Comparison of ENCODE assay signal across 9 mouse cellular contexts in genomic region chr3:152145186-152145585, GRCm38 (mm10). TPM values are rescaled to one million over a fixed set of nuclear protein-coding genes. Genes with fewer than 3 reads are reported as not detected.
DNase-seq lines count a peak whose midpoint lies in the region; ATAC-seq and TF ChIP-seq lines count a peak whose summit lies in the region.
"Had no signal": no experiment of that assay in that cellular context is flagged by ENCODE, and none has a peak within 500 bp of the region (broad histone marks: within the 10 kb centered on the region; RNA-seq: fewer than 3 reads in every experiment).

No protein-coding gene starts in this region.

- no peak overlapping the region for H3K4me3 ChIP-seq in forebrain, embryonic 13.5 days
- H3K4me3 ChIP-seq in forebrain, embryonic 10.5 days: no peak overlapping the region
- no peak overlapping the region for H3K4me3 ChIP-seq in heart, postnatal 0 days (ENCODE audit: low read depth, low read length)
- no peak overlapping the region for H3K4me3 ChIP-seq in liver, postnatal 0 days (ENCODE audit: low read depth, low read length)
- H3K4me3 ChIP-seq: neural tube, embryonic 12.5 days had no signal

- ATAC-seq in forebrain, embryonic 13.5 days: peak; percentile 55; the same call in 1 of the 2 replicates
- peak; percentile 96 for ATAC-seq in heart, postnatal 0 days (ENCODE audit: insufficient read depth, low read depth)
- ATAC-seq in liver, postnatal 0 days: 0 out of 2 replicates have a peak, but pooled peaks have one; percentile 12

- H3K4me2 ChIP-seq in forebrain, embryonic 13.5 days: no peak overlapping the region
- no peak overlapping the region for H3K4me2 ChIP-seq in heart, postnatal 0 days (ENCODE audit: low read depth, low read length)
- no peak overlapping the region for H3K4me2 ChIP-seq in liver, postnatal 0 days (ENCODE audit: low read depth, low read length)
- H3K4me2 ChIP-seq: neural tube, embryonic 12.5 days had no signal

- no peaks in the 10 kb centered on the region for H3K27me3 ChIP-seq in forebrain, embryonic 13.5 days
- H3K27me3 ChIP-seq in forebrain, embryonic 10.5 days (ENCODE audit: poor library complexity, severe bottlenecking): no peaks in the 10 kb centered on the region
- no peaks in the 10 kb centered on the region for H3K27me3 ChIP-seq in heart, postnatal 0 days (ENCODE audit: control insufficient read depth, insufficient read depth, low read length)
- H3K27me3 ChIP-seq in liver, postnatal 0 days (ENCODE audit: insufficient read depth, low read length): no peaks in the 10 kb centered on the region
- H3K27me3 ChIP-seq: neural tube, embryonic 12.5 days had no signal

- no peak for TF ChIP-seq CTCF in heart, postnatal 0 days (IDR thresholded peaks at IDR 0.05; ENCODE audit: low read depth)
- TF ChIP-seq CTCF in liver, postnatal 0 days (IDR thresholded peaks at IDR 0.05; ENCODE audit: low read depth): no peak

- no peaks in the 10 kb centered on the region for H3K9me3 ChIP-seq in forebrain, embryonic 13.5 days (replicated peaks)
- H3K9me3 ChIP-seq in forebrain, embryonic 10.5 days: no peaks in the 10 kb centered on the region
- H3K9me3 ChIP-seq in heart, postnatal 0 days (replicated peaks; ENCODE audit: control insufficient read depth, low read length): no peaks in the 10 kb centered on the region
- H3K9me3 ChIP-seq in liver, postnatal 0 days (ENCODE audit: low read length): no peaks in the 10 kb centered on the region
- H3K9me3 ChIP-seq: neural tube, embryonic 12.5 days had no signal

- H3K9ac ChIP-seq in forebrain, embryonic 13.5 days: no peak overlapping the region
- no peak overlapping the region for H3K9ac ChIP-seq in heart, postnatal 0 days (replicated peaks; ENCODE audit: low read depth, low read length)
- no peak overlapping the region for H3K9ac ChIP-seq in liver, postnatal 0 days (replicated peaks)
- H3K9ac ChIP-seq: neural tube, embryonic 12.5 days had no signal

- H3K36me3 ChIP-seq in forebrain, embryonic 13.5 days (ENCODE audit: poor library complexity, severe bottlenecking): no peaks in the 10 kb centered on the region
- H3K36me3 ChIP-seq in forebrain, embryonic 10.5 days (replicated peaks): no peaks in the 10 kb centered on the region
- no peaks in the 10 kb centered on the region for H3K36me3 ChIP-seq in heart, postnatal 0 days (replicated peaks; ENCODE audit: control insufficient read depth, insufficient read depth, low read length)
- no peaks in the 10 kb centered on the region for H3K36me3 ChIP-seq in liver, postnatal 0 days (replicated peaks; ENCODE audit: insufficient read depth, low read length)
- H3K36me3 ChIP-seq: neural tube, embryonic 12.5 days had no signal

- WGBS in forebrain, embryonic 13.5 days: 100% methylated on average over 2 of the region's 2 CpGs
- WGBS in forebrain, embryonic 10.5 days: 69% methylated on average over 2 of the region's 2 CpGs
- WGBS in heart, postnatal 0 days: 4% methylated on average over 2 of the region's 2 CpGs
- WGBS in liver, postnatal 0 days (ENCODE audit: insufficient replicate concordance): 65% methylated on average over 2 of the region's 2 CpGs

- TF ChIP-seq EP300 in heart, postnatal 0 days (IDR thresholded peaks at IDR 0.05; ENCODE audit: low read depth): peak; percentile 88
- no peak for TF ChIP-seq EP300 in liver, postnatal 0 days (IDR thresholded peaks at IDR 0.05; ENCODE audit: low read depth)

- H3K4me1 ChIP-seq in forebrain, embryonic 13.5 days: no peaks in the 10 kb centered on the region
- H3K4me1 ChIP-seq in forebrain, embryonic 10.5 days: 0 out of 2 replicates have a peak, but pooled peaks cover 7% of the 10 kb centered on the region
- peaks cover 58% of the 10 kb centered on the region for H3K4me1 ChIP-seq in heart, postnatal 0 days (ENCODE audit: control insufficient read depth, insufficient read depth)
- H3K4me1 ChIP-seq in liver, postnatal 0 days (ENCODE audit: insufficient read depth): peaks cover 11% of the 10 kb centered on the region
- H3K4me1 ChIP-seq: neural tube, embryonic 12.5 days had no signal

- H3K27ac ChIP-seq in forebrain, embryonic 13.5 days: no peak overlapping the region
- no peak overlapping the region for H3K27ac ChIP-seq in forebrain, embryonic 10.5 days
- H3K27ac ChIP-seq in heart, postnatal 0 days (ENCODE audit: low read depth): peak overlapping the region; percentile 92
- H3K27ac ChIP-seq in liver, postnatal 0 days (ENCODE audit: low read depth): no peak overlapping the region
- H3K27ac ChIP-seq: neural tube, embryonic 12.5 days had no signal

- DNase-seq in forebrain, embryonic 10.5 days (ENCODE audit: extremely low spot score, low spot score): no peak
- peak; percentile 44 to 47 for DNase-seq in right cerebral cortex, adult 2 months (ENCODE audit: low spot score in 2 of 2)
- no peak for DNase-seq in right cerebral cortex, postnatal 4 days
- peak; percentile 95 for DNase-seq in heart, postnatal 0 days (ENCODE audit: low spot score)
- DNase-seq in liver, postnatal 0 days: no peak
- no peak for DNase-seq in spleen, adult 12 weeks (ENCODE audit: low spot score)
- DNase-seq in frontal cortex, postnatal 14 days (ENCODE audit: low spot score in 2 of 2): no peak

RNA-seq across cellular contexts. Expression of gene Gipc2, which starts 20.8 kb away (rescaled TPM):
- polyA plus RNA-seq in forebrain, embryonic 13.5 days (2015; fragmentation: Nextera tagmentation; extraction: Ambion mirVana): 2.1 and 2.6 TPM in 2 replicates
- 1.9 and 3.5 TPM in 2 replicates for polyA plus RNA-seq in forebrain, embryonic 10.5 days (2016; fragmentation: Nextera tagmentation; extraction: Ambion mirVana)
- not detected in 2 replicates for total RNA-seq in heart, postnatal 0 days (2014; rRNA removed; ENCODE audit: low replicate concordance)
- 3.3 and 3.6 TPM in 2 replicates for polyA plus RNA-seq in heart, postnatal 0 days (2015; fragmentation: Nextera tagmentation; extraction: Ambion mirVana)
- polyA plus RNA-seq in liver, postnatal 0 days (2015; fragmentation: Nextera tagmentation; extraction: Ambion mirVana): 3.5 and 5.0 TPM in 2 replicates

Comparison
In these comparisons a context has a peak if more than half of its experiments do, and no peak if none do; other contexts are left out.
1. DNase-seq: peak in right cerebral cortex, adult 2 months (2 of 2) and heart, postnatal 0 days (single experiment); none in forebrain, embryonic 10.5 days (single experiment), right cerebral cortex, postnatal 4 days (single experiment), liver, postnatal 0 days (single experiment), spleen, adult 12 weeks (single experiment) and frontal cortex, postnatal 14 days (0 of 2).
2. ATAC-seq: peak in every context shown above with its lines; median percentile 96 in heart, postnatal 0 days; 55 in forebrain, embryonic 13.5 days; 12 in liver, postnatal 0 days.